Mouse (Mus musculus) bone marrow, adult 2 months (tissue): ENCODE results near the gene Tifa.

Experiments
- CTCF ChIP-seq: fragments of 200-500 bp; IDR thresholded peaks from 2 replicates; pipeline ENCODE4 v1.5.1; 2011; ENCODE audit warnings: low read length, control low read depth; ENCODE audit not compliant: control insufficient read depth, insufficient read depth
- POLR2A ChIP-seq: fragments of 200-500 bp; IDR thresholded peaks from 2 replicates; pipeline ENCODE4 v1.6.1; 2011; ENCODE audit warnings: low read depth, mild to moderate bottlenecking, control low read depth, low read length, borderline replicate concordance; ENCODE audit not compliant: control insufficient read depth

GRCm38 (mm10) chr3:127875509-127875908, 85.9 kb downstream of the Tifa start:
- no peak for TF ChIP-seq CTCF
- no peak for TF ChIP-seq POLR2A
